Mouse (Mus musculus) left cerebral cortex, adult 2 months (tissue): ENCODE results near the gene 1700025F22Rik. TPM values are rescaled to one million over a fixed set of nuclear protein-coding genes. Genes with fewer than 3 reads are reported as not detected.
"Not testable (repeated sequence)": the region's sequence is repeated elsewhere in the genome, so short reads cannot be mapped to it uniquely, and the experiment has no call there.

Experiments
- DNase-seq, 2 experiments: peaks; one replicate each; pipeline ENCODE4 v3.0.0; 2021 to 2022; ENCODE audit warnings: low spot score in 2 of 2, mixed read lengths in 1 of 2; ENCODE audit errors: extremely low spot score in 1 of 2
- H3K27ac ChIP-seq: fragments of 200-600 bp; 2 replicates; pipeline ENCODE4 v1.8.1; 2022
- H3K4me3 ChIP-seq: fragments of 200-600 bp; 2 replicates; pipeline ENCODE4 v1.8.1; 2022
- CTCF ChIP-seq: fragments of 200-600 bp; IDR thresholded peaks from 2 replicates; pipeline ENCODE4 v1.8.1; 2022; ENCODE audit warnings: antibody characterized with exemption, mild to moderate bottlenecking, moderate library complexity
- intact Hi-C: fragments of 180-260 bp; cut with DNase I; formaldehyde crosslinking; loops from one replicate; pipeline ENCODE4 v1.15.1; 2025
- long read RNA-seq, 2 experiments: library from polyadenylated mRNA; stranded (forward); transcript quantifications; one replicate each; pipeline ENCODE4 v2.0.0; 2021; ENCODE audit warnings: borderline mapping rate in 2 of 2
- total RNA-seq, 2 experiments: library from RNA; stranded (reverse); gene quantifications; 2 replicates each; pipeline ENCODE4 v1.2.3; 2021

1700025F22Rik gene
- total RNA-seq, result not detected
- long read RNA-seq, experiment 1, result 0 reads
- long read RNA-seq, experiment 2, result 0 reads

- no peak for DNase-seq
- Histone ChIP-seq H3K4me3 (no peak within 1 kb of the TSS), H3K27ac (no peak within 1 kb of the TSS)
- no peak; the same call in 1 of the 2 replicates for TF ChIP-seq CTCF
- intact Hi-C loops, result no loop called here
Measured at GRCm38 (mm10) chr19:11165172-11165571, at the start of gene 1700025F22Rik. Gene 1700025F22Rik, minus strand, starts transcription at chr19:11165320.

- TF ChIP-seq CTCF, result no peak
- intact Hi-C loops, result no loop called here
- no peak for DNase-seq
- H3K4me3 ChIP-seq, result no peak within 1 kb of the TSS
- H3K27ac ChIP-seq, result no peak within 1 kb of the TSS
Measured at GRCm38 (mm10) chr19:11196546-11196945, 31.4 kb upstream of the 1700025F22Rik start, which contains the start of gene Ms4a13. Gene Ms4a13, minus strand, starts transcription at chr19:11196737.

- Histone ChIP-seq H3K27ac (no peak overlapping the region), H3K4me3 (no peak overlapping the region)
- no peak for DNase-seq
- intact Hi-C loops, result no loop called here
- no peak for TF ChIP-seq CTCF
Measured at GRCm38 (mm10) chr19:11192552-11192951, 27.4 kb upstream of the 1700025F22Rik start.

GRCm38 (mm10) chr19:11184121-11184520 is 19.0 kb upstream of the 1700025F22Rik start:
- Histone ChIP-seq H3K4me3 (no peak overlapping the region), H3K27ac (no peak overlapping the region)
- intact Hi-C loops, result no loop called here
- peak; percentile 33 for TF ChIP-seq CTCF
- DNase-seq, result no peak

GRCm38 (mm10) chr19:11177464-11177863 is 12.3 kb upstream of the 1700025F22Rik start:
- H3K4me3 ChIP-seq, result no peak overlapping the region
- intact Hi-C loops, result no loop called here
- no peak overlapping the region for H3K27ac ChIP-seq

GRCm38 (mm10) chr19:11157890-11158289 is 7.2 kb downstream of the 1700025F22Rik start:
- H3K27ac ChIP-seq, DNase-seq, intact Hi-C loops, H3K4me3 ChIP-seq: not testable (repeated sequence)

More at GRCm38 (mm10) chr19:11177464-11177863, 12.3 kb upstream of the 1700025F22Rik start:
- TF ChIP-seq CTCF, result no peak
- no peak for DNase-seq

GRCm38 (mm10) chr19:11135336-11135735 is 29.8 kb downstream of the 1700025F22Rik start:
- DNase-seq, result no peak
- no peak for TF ChIP-seq CTCF
- no peak overlapping the region for H3K4me3 ChIP-seq
- no peak overlapping the region for H3K27ac ChIP-seq
- intact Hi-C loops, result no loop called here

GRCm38 (mm10) chr19:11134852-11135251 is 30.3 kb downstream of the 1700025F22Rik start:
- no peak for TF ChIP-seq CTCF
- DNase-seq, result no peak

GRCm38 (mm10) chr19:11130776-11131175 is 34.3 kb downstream of the 1700025F22Rik start, which contains the start of gene 1700017D01Rik:
Gene 1700017D01Rik, minus strand, starts transcription at chr19:11130876.
- H3K4me3 ChIP-seq, DNase-seq, H3K27ac ChIP-seq, intact Hi-C loops: not testable (repeated sequence)

More at GRCm38 (mm10) chr19:11134852-11135251, 30.3 kb downstream of the 1700025F22Rik start:
- no peak overlapping the region for H3K4me3 ChIP-seq
- intact Hi-C loops, result no loop called here
- H3K27ac ChIP-seq, result no peak overlapping the region

GRCm38 (mm10) chr19:11129702-11130101 is 35.4 kb downstream of the 1700025F22Rik start:
- H3K4me3 ChIP-seq, result no peak overlapping the region
- no peak for TF ChIP-seq CTCF
- no peak overlapping the region for H3K27ac ChIP-seq
- no peak for DNase-seq
- intact Hi-C loops, result no loop called here

GRCm38 (mm10) chr19:11121016-11121420 is 44.1 kb downstream of the 1700025F22Rik start:
- peak in 1 of 2 experiments; percentile 7 for DNase-seq
- 0 out of 2 replicates have a peak overlapping the region, but pooled peaks have one; percentile 17 for H3K4me3 ChIP-seq
- intact Hi-C loops, H3K27ac ChIP-seq: not testable (repeated sequence)

GRCm38 (mm10) chr19:11119338-11119737 is 45.8 kb downstream of the 1700025F22Rik start:
- TF ChIP-seq CTCF, result no peak
- intact Hi-C loops, result no loop called here
- Histone ChIP-seq H3K27ac (no peak overlapping the region), H3K4me3 (no peak overlapping the region)
- DNase-seq, result no peak

GRCm38 (mm10) chr19:11107746-11108145 is 57.4 kb downstream of the 1700025F22Rik start:
- intact Hi-C loops, result no loop called here
- Histone ChIP-seq H3K4me3 (no peak overlapping the region), H3K27ac (no peak overlapping the region)
- TF ChIP-seq CTCF, result no peak
- DNase-seq, result no peak
